Mouse (Mus musculus) midbrain, embryonic 16.5 days (tissue): ENCODE measurements around the gene Uqcrh. TPM values are rescaled to one million over a fixed set of nuclear protein-coding genes. Genes with fewer than 3 reads are reported as not detected.

Source experiments
- ATAC-seq: fragments of 200-750 bp; cut with Nextera tagmentation; 2 replicates; pipeline ENCODE4 v1.8.0; 2017; ENCODE audit warnings: moderate TSS enrichment
- H3K27ac ChIP-seq: fragments of 300-500 bp; sonication (generic); 2 replicates; pipeline ENCODE4 v1.5.1; 2014; ENCODE audit warnings: mild to moderate bottlenecking, low read length, mixed read lengths
- H3K27me3 ChIP-seq: fragments of 300-500 bp; sonication (generic); 2 replicates; pipeline ENCODE4 v1.6.1; 2014; ENCODE audit warnings: low read depth, low read length, mixed read lengths; ENCODE audit not compliant: control insufficient read depth, insufficient read depth
- H3K36me3 ChIP-seq: fragments of 300-500 bp; sonication (generic); 2 replicates; pipeline ENCODE4 v1.6.1; 2014; ENCODE audit warnings: mild to moderate bottlenecking, low read length, moderate library complexity, mixed read lengths; ENCODE audit not compliant: control insufficient read depth, insufficient read depth
- H3K4me1 ChIP-seq: fragments of 300-500 bp; sonication (generic); 2 replicates; pipeline ENCODE4 v1.6.1; 2014; ENCODE audit warnings: mild to moderate bottlenecking, low read length, mixed read lengths; ENCODE audit not compliant: control insufficient read depth, insufficient read depth
- H3K4me2 ChIP-seq: fragments of 300-500 bp; sonication (generic); 2 replicates; pipeline ENCODE4 v1.6.1; 2014; ENCODE audit warnings: mild to moderate bottlenecking, low read length, mixed read lengths
- H3K4me3 ChIP-seq: fragments of 300-500 bp; sonication (generic); 2 replicates; pipeline ENCODE4 v1.5.1; 2014; ENCODE audit warnings: low read depth, mild to moderate bottlenecking, low read length, moderate library complexity, mixed read lengths
- H3K9ac ChIP-seq: fragments of 300-500 bp; sonication (generic); 2 replicates; pipeline ENCODE4 v1.6.1; 2014; ENCODE audit warnings: low read depth, low read length, mixed read lengths
- H3K9me3 ChIP-seq: fragments of 300-500 bp; sonication (generic); replicated peaks from 2 replicates; pipeline ENCODE4 v1.6.1; 2014; ENCODE audit warnings: mild to moderate bottlenecking, low read length, mixed read lengths; ENCODE audit not compliant: control insufficient read depth, poor library complexity, severe bottlenecking
- WGBS: fragments of 180-500 bp; shearing (Covaris S2); extraction: QIAGEN DNeasy Blood & Tissue Kit; methylation state at CpG from one replicate; pipeline ENCODE4 v1.1.7; 2014; 5-methylcytosine and 5-hydroxymethylcytosine counted together
- polyA plus RNA-seq: library from polyadenylated mRNA; unstranded; fragments of >200 nt; fragmentation: Nextera tagmentation; extraction: Ambion mirVana; gene quantifications from 2 replicates; pipeline ENCODE4 v1.2.1, GENCODE M21; 2015

Gene Uqcrh
- polyA plus RNA-seq: 367 and 376 TPM in 2 replicates

GRCm38 (mm10) chr4:116074861-116075620 lies at the start of gene Uqcrh, which contains the start of gene Lrrc41:
Gene Uqcrh, minus strand, starts transcription at chr4:116075071.
Gene Lrrc41, plus strand, starts transcription at chr4:116075269.
- Histone ChIP-seq H3K4me1 (peaks cover 32% of the 10 kb centered on the region), H3K27ac (peak within 1 kb of the TSS; percentile 93), H3K4me2 (peak within 1 kb of the TSS; percentile 97), H3K4me3 (peak within 1 kb of the TSS; percentile 99), H3K27me3 (no peaks in the 10 kb centered on the region), H3K36me3 (no peaks in the 10 kb centered on the region; the same call in 1 of the 2 replicates), H3K9ac (peak within 1 kb of the TSS; percentile 99), H3K9me3 (no peaks in the 10 kb centered on the region)
- WGBS: under 1% methylated on average over 55 of the region's 55 CpGs
- peak; percentile 96 for ATAC-seq

GRCm38 (mm10) chr4:116123602-116124519 lies 49.0 kb upstream of the Uqcrh start, which contains the start of the genes Rad54l and Pomgnt1:
Gene Rad54l, minus strand, starts transcription at chr4:116123690.
Gene Pomgnt1, plus strand, starts transcription at chr4:116123840.
- Histone ChIP-seq H3K27ac (peak within 1 kb of the TSS; percentile 48), H3K27me3 (no peaks in the 10 kb centered on the region), H3K4me1 (peaks cover 16% of the 10 kb centered on the region), H3K36me3 (no peaks in the 10 kb centered on the region), H3K4me3 (peak within 1 kb of the TSS; percentile 60), H3K9me3 (no peaks in the 10 kb centered on the region), H3K4me2 (peak within 1 kb of the TSS; percentile 67), H3K9ac (peak within 1 kb of the TSS; percentile 64)
- peak; percentile 97 for ATAC-seq
- 4% methylated on average over 24 of the region's 24 CpGs for WGBS

GRCm38 (mm10) chr4:116122762-116123161 lies 47.9 kb upstream of the Uqcrh start:
- no peak overlapping the region for H3K27ac ChIP-seq
- H3K4me2 ChIP-seq: peak overlapping the region; percentile 67
- H3K36me3 ChIP-seq: no peaks in the 10 kb centered on the region
- peak overlapping the region; percentile 60 for H3K4me3 ChIP-seq
- no peaks in the 10 kb centered on the region for H3K9me3 ChIP-seq
- H3K27me3 ChIP-seq: no peaks in the 10 kb centered on the region
- no peak for ATAC-seq
- H3K9ac ChIP-seq: no peak overlapping the region
- peaks cover 16% of the 10 kb centered on the region for H3K4me1 ChIP-seq
- WGBS: 0% methylated on average over 1 of the region's 1 CpGs

- Histone ChIP-seq H3K4me3 (no peak overlapping the region), H3K4me2 (no peak overlapping the region), H3K36me3 (no peaks in the 10 kb centered on the region), H3K4me1 (no peaks in the 10 kb centered on the region), H3K9ac (no peak overlapping the region), H3K27ac (no peak overlapping the region), H3K27me3 (no peaks in the 10 kb centered on the region), H3K9me3 (no peaks in the 10 kb centered on the region)
- ATAC-seq: no peak
- 70% methylated on average over 2 of the region's 2 CpGs for WGBS
These were observed 36.6 kb upstream of the Uqcrh start for GRCm38 (mm10) chr4:116111486-116111885.

- H3K27me3 ChIP-seq: no peaks in the 10 kb centered on the region
- no peak overlapping the region for H3K9ac ChIP-seq
- H3K4me2 ChIP-seq: no peak overlapping the region
- H3K4me3 ChIP-seq: no peak overlapping the region
- no peaks in the 10 kb centered on the region for H3K36me3 ChIP-seq
- H3K27ac ChIP-seq: no peak overlapping the region
- WGBS: 93% methylated on average over 6 of the region's 6 CpGs
- ATAC-seq: no peak
- H3K9me3 ChIP-seq: no peaks in the 10 kb centered on the region
- no peaks in the 10 kb centered on the region for H3K4me1 ChIP-seq
These were observed 35.8 kb upstream of the Uqcrh start for GRCm38 (mm10) chr4:116110695-116111094.

GRCm38 (mm10) chr4:116105278-116105677 lies 30.4 kb upstream of the Uqcrh start:
- Histone ChIP-seq H3K27me3 (no peaks in the 10 kb centered on the region), H3K9ac (no peak overlapping the region), H3K9me3 (no peaks in the 10 kb centered on the region), H3K4me3 (no peak overlapping the region), H3K27ac (no peak overlapping the region), H3K36me3 (no peaks in the 10 kb centered on the region), H3K4me1 (no peaks in the 10 kb centered on the region), H3K4me2 (no peak overlapping the region)
- no peak for ATAC-seq
- WGBS: 97% methylated on average over 5 of the region's 5 CpGs

GRCm38 (mm10) chr4:116100959-116101358 lies 26.1 kb upstream of the Uqcrh start:
- ATAC-seq: no peak
- peaks cover 37% of the 10 kb centered on the region for H3K36me3 ChIP-seq
- H3K4me1 ChIP-seq: no peaks in the 10 kb centered on the region
- WGBS: 85% methylated on average over 7 of the region's 7 CpGs
- no peak overlapping the region for H3K4me2 ChIP-seq
- no peak overlapping the region for H3K9ac ChIP-seq
- no peaks in the 10 kb centered on the region for H3K9me3 ChIP-seq
- no peak overlapping the region for H3K4me3 ChIP-seq
- no peak overlapping the region for H3K27ac ChIP-seq
- H3K27me3 ChIP-seq: no peaks in the 10 kb centered on the region

- Histone ChIP-seq H3K4me2 (no peak overlapping the region), H3K9ac (no peak overlapping the region), H3K4me3 (no peak overlapping the region), H3K27ac (no peak overlapping the region), H3K27me3 (no peaks in the 10 kb centered on the region), H3K9me3 (no peaks in the 10 kb centered on the region), H3K36me3 (peaks cover 65% of the 10 kb centered on the region), H3K4me1 (no peaks in the 10 kb centered on the region)
- no peak for ATAC-seq
- 92% methylated on average over 8 of the region's 8 CpGs for WGBS
These were observed 22.3 kb upstream of the Uqcrh start for GRCm38 (mm10) chr4:116097211-116097610.
